Mouse (Mus musculus) midbrain, postnatal 0 days (tissue): Measurements from ENCODE around the gene Rnf180. TPM values are rescaled to one million over a fixed set of nuclear protein-coding genes. Genes with fewer than 3 reads are reported as not detected.

Source experiments
- ATAC-seq: fragments of 200-750 bp; cut with Nextera tagmentation; 2 replicates; pipeline ENCODE4 v1.8.0; 2017; ENCODE audit warnings: moderate number of reproducible peaks, mild to moderate bottlenecking, moderate TSS enrichment, moderate library complexity; ENCODE audit not compliant: low FRiP score
- DNase-seq: peaks from one replicate; pipeline ENCODE4 v3.0.0-alpha.2; 2015; ENCODE audit warnings: low spot score
- H3K27ac ChIP-seq: fragments of 300-500 bp; sonication (generic); 2 replicates; pipeline ENCODE4 v1.5.1; 2014; ENCODE audit warnings: low read depth, mild to moderate bottlenecking, low read length, mixed read lengths
- H3K27me3 ChIP-seq: fragments of 300-500 bp; sonication (generic); 2 replicates; pipeline ENCODE4 v1.6.1; 2014; ENCODE audit warnings: low read length, control low read depth, mixed read lengths; ENCODE audit not compliant: insufficient read depth
- H3K36me3 ChIP-seq: fragments of 300-500 bp; sonication (generic); 2 replicates; pipeline ENCODE4 v1.6.1; 2014; ENCODE audit warnings: low read length, control low read depth, mixed read lengths; ENCODE audit not compliant: insufficient read depth
- H3K4me1 ChIP-seq: fragments of 300-500 bp; sonication (generic); 2 replicates; pipeline ENCODE4 v1.6.1; 2014; ENCODE audit warnings: mild to moderate bottlenecking, control low read depth, antibody characterized with exemption, low read length, mixed read lengths; ENCODE audit not compliant: insufficient read depth
- H3K4me2 ChIP-seq: fragments of 300-500 bp; sonication (generic); 2 replicates; pipeline ENCODE4 v1.6.1; 2014; ENCODE audit warnings: low read depth, mild to moderate bottlenecking, low read length, mixed read lengths; ENCODE audit not compliant: poor library complexity, severe bottlenecking
- H3K4me3 ChIP-seq: fragments of 300-500 bp; sonication (generic); 2 replicates; pipeline ENCODE4 v1.5.1; 2014; ENCODE audit warnings: low read depth, mild to moderate bottlenecking, low read length, moderate library complexity
- H3K9ac ChIP-seq: fragments of 300-500 bp; sonication (generic); replicated peaks from 2 replicates; pipeline ENCODE4 v1.6.1; 2014; ENCODE audit warnings: mild to moderate bottlenecking, low read length, moderate library complexity, mixed read lengths; ENCODE audit not compliant: poor library complexity, severe bottlenecking
- H3K9me3 ChIP-seq: fragments of 300-500 bp; sonication (generic); 2 replicates; pipeline ENCODE4 v1.6.1; 2016; ENCODE audit warnings: low read length, control low read depth
- CTCF ChIP-seq: IDR thresholded peaks from 2 replicates; pipeline ENCODE4 v1.5.1; 2016; ENCODE audit warnings: antibody characterized with exemption, mild to moderate bottlenecking
- WGBS: fragments of 180-500 bp; shearing (Covaris S2); extraction: QIAGEN DNeasy Blood & Tissue Kit; methylation state at CpG from one replicate; pipeline ENCODE4 v1.1.7; 2014; 5-methylcytosine and 5-hydroxymethylcytosine counted together
- polyA plus RNA-seq: library from polyadenylated mRNA; unstranded; fragments of >200 nt; fragmentation: Nextera tagmentation; extraction: Ambion mirVana; gene quantifications from 2 replicates; pipeline ENCODE4 v1.2.1, GENCODE M21; 2015
- total RNA-seq: library from RNA; depleted of rRNA; stranded (reverse); fragments of >200 nt; gene quantifications from 2 replicates; pipeline ENCODE4 v1.2.3, GENCODE M21; 2014

The Rnf180 gene
- total and polyA plus RNA-seq, 2 experiments from 2014 or later, result 34.4 to 42.7 TPM

- Histone ChIP-seq H3K27ac (no peak overlapping the region), H3K4me2 (no peak overlapping the region), H3K36me3 (no peaks in the 10 kb centered on the region), H3K4me3 (no peak overlapping the region), H3K4me1 (no peaks in the 10 kb centered on the region), H3K27me3 (no peaks in the 10 kb centered on the region), H3K9me3 (no peaks in the 10 kb centered on the region), H3K9ac (no peak overlapping the region)
- TF ChIP-seq CTCF, result no peak
- WGBS, result 87% methylated on average over 2 of the region's 2 CpGs
- no peak for ATAC-seq
- no peak for DNase-seq
Observed at GRCm38 (mm10) chr13:105305513-105305912, 10.9 kb upstream of the Rnf180 start.

GRCm38 (mm10) chr13:105304054-105304453 lies 9.4 kb upstream of the Rnf180 start:
- 75% methylated on average over 4 of the region's 4 CpGs for WGBS
- H3K9ac ChIP-seq, result no peak overlapping the region
- H3K4me3 ChIP-seq, result no peak overlapping the region
- TF ChIP-seq CTCF, result no peak
- H3K27me3 ChIP-seq, result no peaks in the 10 kb centered on the region
- H3K9me3 ChIP-seq, result no peaks in the 10 kb centered on the region
- H3K4me2 ChIP-seq, result no peak overlapping the region
- no peaks in the 10 kb centered on the region for H3K36me3 ChIP-seq
- no peaks in the 10 kb centered on the region for H3K4me1 ChIP-seq
- ATAC-seq, result no peak
- H3K27ac ChIP-seq, result no peak overlapping the region
- DNase-seq, result no peak

GRCm38 (mm10) chr13:105300009-105300346 lies 5.4 kb upstream of the Rnf180 start:
- Histone ChIP-seq H3K4me3 (no peak overlapping the region), H3K27ac (no peak overlapping the region), H3K4me2 (no peak overlapping the region), H3K27me3 (no peaks in the 10 kb centered on the region), H3K9me3 (no peaks in the 10 kb centered on the region), H3K36me3 (no peaks in the 10 kb centered on the region), H3K9ac (no peak overlapping the region), H3K4me1 (no peaks in the 10 kb centered on the region)
- TF ChIP-seq CTCF, result no peak
- DNase-seq, result no peak
- ATAC-seq, result no peak
- 82% methylated on average over 4 of the region's 4 CpGs for WGBS

GRCm38 (mm10) chr13:105299162-105300008 lies 4.8 kb upstream of the Rnf180 start:
- Histone ChIP-seq H3K27ac (no peak overlapping the region), H3K36me3 (no peaks in the 10 kb centered on the region), H3K27me3 (no peaks in the 10 kb centered on the region), H3K9me3 (no peaks in the 10 kb centered on the region), H3K4me1 (no peaks in the 10 kb centered on the region), H3K4me2 (no peak overlapping the region), H3K9ac (no peak overlapping the region), H3K4me3 (no peak overlapping the region)
- DNase-seq (no peak), ATAC-seq (no peak)
- 70% methylated on average over 4 of the region's 4 CpGs for WGBS
- no peak for TF ChIP-seq CTCF

- Histone ChIP-seq H3K4me3 (peak overlapping the region; percentile 95), H3K9ac (peak overlapping the region; percentile 94), H3K4me1 (peaks cover 8% of the 10 kb centered on the region; the same call in 1 of the 2 replicates), H3K4me2 (peak overlapping the region; percentile 79), H3K27ac (peak overlapping the region; percentile 87), H3K36me3 (no peaks in the 10 kb centered on the region), H3K27me3 (no peaks in the 10 kb centered on the region), H3K9me3 (no peaks in the 10 kb centered on the region)
- ATAC-seq (peak; percentile 85), DNase-seq (peak; percentile 58)
- TF ChIP-seq CTCF, result no peak
- WGBS, result under 1% methylated on average over 73 of the region's 91 CpGs
Observed at GRCm38 (mm10) chr13:105293781-105294667, 591 bp downstream of the Rnf180 start.
